Mouse (Mus musculus) common myeloid progenitor, adult 5-6 weeks (primary cell): ENCODE measurements around the gene Ltn1. TPM values are rescaled to one million over a fixed set of nuclear protein-coding genes. Genes with fewer than 3 reads are reported as not detected.

Source experiments
- ATAC-seq: replicated peaks from 2 replicates; pipeline ENCODE4 v1.8.0; 2016; ENCODE audit warnings: low read depth, mild to moderate bottlenecking, moderate TSS enrichment, inconsistent platforms; ENCODE audit not compliant: poor library complexity, severe bottlenecking
- total RNA-seq: library from RNA; stranded (forward); fragments of 200-1000, 187-1606 nt; gene quantifications from 2 replicates; pipeline ENCODE4 v1.2.3, GENCODE M21; 2017

The Ltn1 gene
- total RNA-seq, 1 experiment from 2014 or later: 38.3 TPM

- peak; percentile 97 for ATAC-seq
Observed at GRCm38 (mm10) chr16:87405001-87405400, 27.4 kb downstream of the Ltn1 start.

GRCm38 (mm10) chr16:87393813-87394548 is 38.4 kb downstream of the Ltn1 start:
- ATAC-seq: peak; percentile 96

- ATAC-seq: no peak
Observed at GRCm38 (mm10) chr16:87387444-87387977, 44.9 kb downstream of the Ltn1 start.

- ATAC-seq: no peak
Observed at GRCm38 (mm10) chr16:87384366-87384765, 48.0 kb downstream of the Ltn1 start.

GRCm38 (mm10) chr16:87382996-87383395 is 49.4 kb downstream of the Ltn1 start:
- no peak for ATAC-seq

- ATAC-seq: no peak
Observed at GRCm38 (mm10) chr16:87366445-87366844, 66.0 kb downstream of the Ltn1 start.

GRCm38 (mm10) chr16:87366035-87366434 is 66.4 kb downstream of the Ltn1 start:
- no peak for ATAC-seq

GRCm38 (mm10) chr16:87364231-87364630 is 68.2 kb downstream of the Ltn1 start:
- no peak for ATAC-seq

- no peak for ATAC-seq
Observed at GRCm38 (mm10) chr16:87360096-87360495, 72.3 kb downstream of the Ltn1 start.

GRCm38 (mm10) chr16:87354748-87355147 is 77.7 kb downstream of the Ltn1 start:
- peak; percentile 9 for ATAC-seq

- ATAC-seq: peak; percentile 98
Observed at GRCm38 (mm10) chr16:87354075-87354583, 78.3 kb downstream of the Ltn1 start, which contains the start of gene N6amt1. Gene N6amt1 (plus strand): TSS chr16:87354185.

GRCm38 (mm10) chr16:87353605-87354004 is 78.8 kb downstream of the Ltn1 start:
- no peak for ATAC-seq

- no peak for ATAC-seq
Observed at GRCm38 (mm10) chr16:87351386-87352105, 80.9 kb downstream of the Ltn1 start.

- ATAC-seq: no peak
Observed at GRCm38 (mm10) chr16:87348133-87348532, 84.3 kb downstream of the Ltn1 start.

GRCm38 (mm10) chr16:87341043-87341572 is 91.3 kb downstream of the Ltn1 start:
- ATAC-seq: no peak

GRCm38 (mm10) chr16:87334756-87335155 is 97.7 kb downstream of the Ltn1 start:
- no peak for ATAC-seq

- ATAC-seq: no peak
Observed at GRCm38 (mm10) chr16:87329986-87330385, 102.4 kb downstream of the Ltn1 start.
